Mouse (Mus musculus) heart, adult 2 months (tissue): Measurements from ENCODE around the gene Asic2.

Experiments used
- CTCF ChIP-seq: fragments of 200-600 bp; IDR thresholded peaks from 2 replicates; pipeline ENCODE4 v1.8.1; 2022; ENCODE audit warnings: antibody characterized with exemption, mild to moderate bottlenecking, moderate library complexity
- EP300 ChIP-seq: fragments of 200-500 bp; IDR thresholded peaks from 2 replicates; pipeline ENCODE4 v1.6.1; 2011; ENCODE audit warnings: low read depth, low read length, control low read depth; ENCODE audit not compliant: insufficient read depth
- POLR2A ChIP-seq: fragments of 200-500 bp; IDR thresholded peaks from 2 replicates; pipeline ENCODE4 v1.6.1; 2011; ENCODE audit warnings: mild to moderate bottlenecking, low read depth, low read length, control low read depth; ENCODE audit not compliant: insufficient read depth

GRCm38 (mm10) chr11:81625199-81625598 is 343.1 kb downstream of the Asic2 start:
- TF ChIP-seq EP300, result no peak
- TF ChIP-seq CTCF, result no peak
- TF ChIP-seq POLR2A, result no peak
